Mouse (Mus musculus): ENCODE measurements around the gene B3gnt9. TPM values are rescaled to one million over a fixed set of nuclear protein-coding genes. Genes with fewer than 3 reads are reported as not detected.
A peak's percentile ranks its signal among the peaks of the same experiment; 100 is the strongest.

The B3gnt9 gene
- total and polyA plus RNA-seq, 2 experiments: 0.74 to 1.4 TPM

DNA sequence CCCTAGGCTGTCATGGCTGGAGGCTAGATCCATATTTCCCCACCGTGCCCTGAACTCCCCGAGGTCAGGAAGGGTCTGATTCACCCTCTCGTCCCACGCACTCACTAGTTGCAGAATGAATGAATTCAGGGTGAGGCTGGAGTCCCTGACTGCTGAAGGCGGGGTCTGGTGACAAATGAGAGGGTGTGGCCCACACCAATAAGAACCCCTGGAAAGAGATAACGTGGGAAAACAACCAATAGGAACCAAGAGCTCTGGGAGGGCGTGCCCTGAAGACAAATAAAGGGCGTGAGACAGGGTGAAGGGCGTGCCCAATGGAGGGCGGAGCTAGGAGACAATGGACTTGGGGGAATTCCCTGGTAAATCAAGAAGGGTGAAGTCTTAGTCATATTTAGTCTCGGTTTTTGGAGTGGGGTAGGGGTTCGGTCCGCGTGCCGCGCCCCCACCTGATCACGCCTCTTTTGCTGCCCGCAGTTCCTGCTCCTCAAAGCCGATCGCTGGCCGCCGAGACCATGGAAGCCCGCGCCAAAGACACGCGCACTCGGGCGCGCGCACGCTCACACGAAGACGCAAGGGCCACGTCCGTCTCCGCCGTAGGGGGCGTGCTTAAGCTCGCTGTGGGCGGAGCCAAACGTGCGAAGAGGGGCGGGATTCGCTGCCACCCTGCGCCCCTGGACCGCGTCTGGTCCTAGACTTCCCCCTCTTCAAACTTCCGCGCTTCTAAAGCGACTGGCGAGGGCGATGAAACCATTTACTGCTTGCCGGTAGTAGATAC is 34.2 kb upstream of the B3gnt9 start:
- Histone ChIP-seq H3K27ac (replicated peaks; ENCODE audit: insufficient read depth, low read depth, low read length) (no peak overlapping the region), H3K9ac (ENCODE audit: low read depth, low read length) (peak overlapping the region; percentile 63)

GRCm38 (mm10) chr8:105288231-105288630 is 33.3 kb upstream of the B3gnt9 start:
- no peaks in the 10 kb centered on the region for H3K36me3 ChIP-seq (ENCODE audit: control insufficient read depth, insufficient read depth, low read length)
- TF ChIP-seq CTCF (IDR thresholded peaks at IDR 0.05; ENCODE audit: low read depth, low read length) (no peak), POLR2A (IDR thresholded peaks at IDR 0.05; ENCODE audit: extremely low read depth, insufficient read depth, low read length) (no peak)
- no peak overlapping the region for H3K9ac ChIP-seq (ENCODE audit: low read depth, low read length)
- H3K27ac ChIP-seq (replicated peaks; ENCODE audit: insufficient read depth, low read depth, low read length): no peak overlapping the region
- DNase-seq (ENCODE audit: extremely low read depth, low read depth, low spot score): no peak
- H3K4me1 ChIP-seq (ENCODE audit: control insufficient read depth, insufficient read depth, low read length): peaks cover 8% of the 10 kb centered on the region; the same call in 1 of the 2 replicates
- no peaks in the 10 kb centered on the region for H3K27me3 ChIP-seq (ENCODE audit: control insufficient read depth, insufficient read depth, low read length)
- WGBS: 97% methylated on average over 5 of the region's 5 CpGs
- no peak overlapping the region for H3K4me3 ChIP-seq (ENCODE audit: insufficient read depth, low read depth, low read length)
- no peaks in the 10 kb centered on the region for H3K79me2 ChIP-seq (ENCODE audit: control insufficient read depth, insufficient read depth, low read length)

More for the DNA sequence above, 34.2 kb upstream of the B3gnt9 start:
- peaks cover 8% of the 10 kb centered on the region; the same call in 1 of the 2 replicates for H3K4me1 ChIP-seq (ENCODE audit: control insufficient read depth, insufficient read depth, low read length)
- peak overlapping the region; percentile 77 for H3K4me3 ChIP-seq (ENCODE audit: insufficient read depth, low read depth, low read length)
- TF ChIP-seq POLR2A (IDR thresholded peaks at IDR 0.05; ENCODE audit: extremely low read depth, insufficient read depth, low read length) (no peak), CTCF (IDR thresholded peaks at IDR 0.05; ENCODE audit: low read depth, low read length) (no peak)
- no peaks in the 10 kb centered on the region for H3K36me3 ChIP-seq (ENCODE audit: control insufficient read depth, insufficient read depth, low read length)
- DNase-seq (ENCODE audit: extremely low read depth, low read depth, low spot score): peak; percentile 79
- WGBS: 8% methylated on average over 53 of the region's 53 CpGs
- no peaks in the 10 kb centered on the region for H3K79me2 ChIP-seq (ENCODE audit: control insufficient read depth, insufficient read depth, low read length)
- no peaks in the 10 kb centered on the region for H3K27me3 ChIP-seq (ENCODE audit: control insufficient read depth, insufficient read depth, low read length)

DNA sequence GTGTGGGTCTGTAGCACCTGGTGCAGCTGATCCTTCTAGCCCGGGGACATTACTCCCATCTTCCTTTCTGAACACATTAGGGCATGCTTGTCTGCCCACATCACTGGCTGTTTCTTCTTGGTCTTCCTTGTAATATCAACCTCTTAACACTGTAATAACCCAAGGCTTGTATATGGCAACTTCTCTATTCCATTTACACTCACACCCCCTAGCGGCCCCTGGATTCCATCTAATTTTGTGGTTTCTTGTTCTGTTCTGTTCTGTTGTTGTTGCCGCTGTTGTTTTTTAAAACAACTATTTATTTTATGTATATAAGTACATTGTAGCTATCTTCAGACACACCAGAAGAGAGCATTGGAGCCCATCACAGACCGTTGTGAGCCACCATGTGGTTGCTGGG is 32.0 kb upstream of the B3gnt9 start:
- no peak overlapping the region for H3K4me3 ChIP-seq (ENCODE audit: insufficient read depth, low read depth, low read length)
- no peak for TF ChIP-seq POLR2A (IDR thresholded peaks at IDR 0.05; ENCODE audit: extremely low read depth, insufficient read depth, low read length)
- no peak for TF ChIP-seq CTCF (IDR thresholded peaks at IDR 0.05; ENCODE audit: low read depth, low read length)
- 87% methylated on average over 4 of the region's 4 CpGs for WGBS
- H3K36me3 ChIP-seq (ENCODE audit: control insufficient read depth, insufficient read depth, low read length): no peaks in the 10 kb centered on the region
- H3K4me1 ChIP-seq (ENCODE audit: control insufficient read depth, insufficient read depth, low read length): peaks cover 10% of the 10 kb centered on the region
- no peak overlapping the region for H3K27ac ChIP-seq (replicated peaks; ENCODE audit: insufficient read depth, low read depth, low read length)
- H3K9ac ChIP-seq (ENCODE audit: low read depth, low read length): no peak overlapping the region
- no peak for DNase-seq (ENCODE audit: extremely low read depth, low read depth, low spot score)
- no peaks in the 10 kb centered on the region for H3K27me3 ChIP-seq (ENCODE audit: control insufficient read depth, insufficient read depth, low read length)
- H3K79me2 ChIP-seq (ENCODE audit: control insufficient read depth, insufficient read depth, low read length): no peaks in the 10 kb centered on the region

DNA sequence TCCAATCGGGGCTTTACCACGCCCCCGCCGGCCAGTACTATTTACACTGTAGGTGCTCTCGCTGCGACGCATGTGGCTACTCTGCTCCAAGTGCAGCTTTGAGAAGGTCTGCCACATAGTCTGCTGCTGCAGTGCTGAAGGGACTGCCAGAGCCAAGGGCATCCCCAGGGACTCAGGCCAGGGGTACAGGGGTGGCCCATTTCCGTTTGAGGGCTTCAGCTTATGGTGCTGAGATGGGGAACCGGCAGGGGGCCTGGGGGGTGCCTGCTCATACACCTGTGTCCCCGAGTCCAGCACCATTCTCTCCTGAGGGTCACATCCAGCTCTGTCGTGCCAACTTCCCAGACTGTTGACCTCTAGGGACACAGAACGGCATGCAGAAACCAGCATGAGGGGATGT is 30.6 kb upstream of the B3gnt9 start:
- no peak for DNase-seq (ENCODE audit: extremely low read depth, low read depth, low spot score)
- H3K27me3 ChIP-seq (ENCODE audit: control insufficient read depth, insufficient read depth, low read length): no peaks in the 10 kb centered on the region
- H3K27ac ChIP-seq (replicated peaks; ENCODE audit: insufficient read depth, low read depth, low read length): no peak overlapping the region
- no peaks in the 10 kb centered on the region for H3K79me2 ChIP-seq (ENCODE audit: control insufficient read depth, insufficient read depth, low read length)
- H3K9ac ChIP-seq (ENCODE audit: low read depth, low read length): no peak overlapping the region
- 38% methylated on average over 12 of the region's 12 CpGs for whole genome bisulfite sequencing
- TF ChIP-seq POLR2A (IDR thresholded peaks at IDR 0.05; ENCODE audit: extremely low read depth, insufficient read depth, low read length): no peak
- no peak for TF ChIP-seq CTCF (IDR thresholded peaks at IDR 0.05; ENCODE audit: low read depth, low read length)
- H3K4me3 ChIP-seq (ENCODE audit: insufficient read depth, low read depth, low read length): no peak overlapping the region
- H3K36me3 ChIP-seq (ENCODE audit: control insufficient read depth, insufficient read depth, low read length): no peaks in the 10 kb centered on the region
- peaks cover 9% of the 10 kb centered on the region for H3K4me1 ChIP-seq (ENCODE audit: control insufficient read depth, insufficient read depth, low read length)

DNA sequence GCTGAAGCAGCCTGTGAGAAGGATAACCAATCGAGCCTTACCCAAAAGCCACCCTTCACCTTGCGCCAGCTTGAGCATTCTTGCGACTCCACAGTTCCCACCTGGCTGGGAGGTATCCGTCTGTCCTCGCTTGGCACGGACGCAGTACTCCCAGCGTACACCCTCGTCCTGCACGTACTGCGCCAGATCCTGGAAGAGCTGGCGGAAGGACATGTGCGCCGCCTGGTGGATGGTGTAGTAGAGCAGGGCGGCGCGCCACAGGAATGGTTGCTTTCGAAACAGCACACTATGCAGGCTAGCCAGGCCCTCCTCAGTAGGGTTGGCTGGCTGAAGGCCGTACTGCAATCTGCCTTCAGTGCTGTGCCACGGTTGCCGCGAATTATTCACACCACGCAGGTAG is 28.1 kb upstream of the B3gnt9 start:
- no peaks in the 10 kb centered on the region for H3K27me3 ChIP-seq (ENCODE audit: control insufficient read depth, insufficient read depth, low read length)
- TF ChIP-seq CTCF (IDR thresholded peaks at IDR 0.05; ENCODE audit: low read depth, low read length) (peak; percentile 98), POLR2A (IDR thresholded peaks at IDR 0.05; ENCODE audit: extremely low read depth, insufficient read depth, low read length) (no peak)
- H3K9ac ChIP-seq (ENCODE audit: low read depth, low read length): no peak overlapping the region
- H3K36me3 ChIP-seq (ENCODE audit: control insufficient read depth, insufficient read depth, low read length): no peaks in the 10 kb centered on the region
- no peak overlapping the region for H3K27ac ChIP-seq (replicated peaks; ENCODE audit: insufficient read depth, low read depth, low read length)
- DNase-seq (ENCODE audit: extremely low read depth, low read depth, low spot score): peak; percentile 65
- no peaks in the 10 kb centered on the region for H3K79me2 ChIP-seq (ENCODE audit: control insufficient read depth, insufficient read depth, low read length)
- H3K4me3 ChIP-seq (ENCODE audit: insufficient read depth, low read depth, low read length): no peak overlapping the region
- WGBS: 32% methylated on average over 23 of the region's 23 CpGs
- H3K4me1 ChIP-seq (ENCODE audit: control insufficient read depth, insufficient read depth, low read length): peaks cover 6% of the 10 kb centered on the region

GRCm38 (mm10) chr8:105282239-105282638 is 27.3 kb upstream of the B3gnt9 start:
- TF ChIP-seq POLR2A (IDR thresholded peaks at IDR 0.05; ENCODE audit: extremely low read depth, insufficient read depth, low read length) (no peak), CTCF (IDR thresholded peaks at IDR 0.05; ENCODE audit: low read depth, low read length) (no peak)
- no peaks in the 10 kb centered on the region for H3K27me3 ChIP-seq (ENCODE audit: control insufficient read depth, insufficient read depth, low read length)
- H3K4me3 ChIP-seq (ENCODE audit: insufficient read depth, low read depth, low read length): no peak overlapping the region
- no peaks in the 10 kb centered on the region for H3K36me3 ChIP-seq (ENCODE audit: control insufficient read depth, insufficient read depth, low read length)
- H3K4me1 ChIP-seq (ENCODE audit: control insufficient read depth, insufficient read depth, low read length): peaks cover 6% of the 10 kb centered on the region
- H3K9ac ChIP-seq (ENCODE audit: low read depth, low read length): no peak overlapping the region
- H3K27ac ChIP-seq (replicated peaks; ENCODE audit: insufficient read depth, low read depth, low read length): no peak overlapping the region
- H3K79me2 ChIP-seq (ENCODE audit: control insufficient read depth, insufficient read depth, low read length): no peaks in the 10 kb centered on the region
- WGBS: 91% methylated on average over 4 of the region's 4 CpGs
- DNase-seq (ENCODE audit: extremely low read depth, low read depth, low spot score): no peak

All from liver, adult 2 months (tissue).